Mouse (Mus musculus): ENCODE measurements around the gene Alox12e.

GRCm38 (mm10) chr11:70345061-70345460 lies 22.6 kb upstream of the Alox12e start:
- TF ChIP-seq POLR2A (IDR thresholded peaks at IDR 0.05; ENCODE audit: extremely low read depth, insufficient read depth, low read length) (no peak), CTCF (IDR thresholded peaks at IDR 0.05; ENCODE audit: low read depth, low read length) (no peak)

Data from liver, adult 2 months (tissue).